ENCODE assay signal across 16 mouse cellular contexts in genomic region chr19:10176941-10177372, GRCm38 (mm10). TPM values are rescaled to one million over a fixed set of nuclear protein-coding genes. Genes with fewer than 3 reads are reported as not detected.
A peak's percentile ranks its signal among the peaks of the same experiment; 100 is the strongest.
DNase-seq lines count a peak whose midpoint lies in the region; ATAC-seq and TF ChIP-seq lines count a peak whose summit lies in the region.
"Had no signal": no experiment of that assay in that cellular context is flagged by ENCODE, and none has a peak within 500 bp of the region (broad histone marks: within the 10 kb centered on the region; RNA-seq: fewer than 3 reads in every experiment).

No protein-coding gene starts in this region.

- peak; percentile 85 for ATAC-seq in lung, embryonic 14.5 days (ENCODE audit: insufficient read depth)
- ATAC-seq: forebrain, embryonic 13.5 days had no signal

- no peaks in the 10 kb centered on the region for H3K9me3 ChIP-seq in lung, embryonic 14.5 days (ENCODE audit: low read depth, low read length)
- H3K9me3 ChIP-seq: embryonic facial prominence, embryonic 13.5 days; forebrain, embryonic 13.5 days; liver, embryonic 13.5 days; stomach, embryonic 15.5 days had no signal

- DNase-seq in adrenal gland, postnatal 36 days, result peak; percentile 37 to 55
- DNase-seq in adrenal gland, adult 8-10 months, result no peak
- peak; percentile 83 for DNase-seq in lung, embryonic 14.5 days
- no peak for DNase-seq in lung, adult 18-20 months
- peak; percentile 27 for DNase-seq in heart, postnatal 4 days
- peak; percentile 26 for DNase-seq in retina, embryonic 14.5 days (ENCODE audit: low spot score)
- DNase-seq in layer of hippocampus, adult 9-10 months (ENCODE audit: low spot score), result no peak
- no peak for DNase-seq in embryo, embryonic 10.5 days (ENCODE audit: low spot score)
- DNase-seq: cerebellum, postnatal 10 days; liver, embryonic 13.5 days; midbrain, embryonic 14.5 days; right cerebral cortex, postnatal 14 days had no signal

- peak overlapping the region; percentile 42 for H3K4me2 ChIP-seq in lung, embryonic 14.5 days
- H3K4me2 ChIP-seq: embryonic facial prominence, embryonic 13.5 days; forebrain, embryonic 13.5 days; liver, embryonic 13.5 days; stomach, embryonic 15.5 days had no signal

- WGBS in lung, embryonic 14.5 days, result 28% methylated on average over 7 of the region's 7 CpGs

- no peak overlapping the region for H3K4me3 ChIP-seq in lung, embryonic 14.5 days (ENCODE audit: low read depth, low read length)
- H3K4me3 ChIP-seq: embryonic facial prominence, embryonic 13.5 days; forebrain, embryonic 13.5 days; layer of hippocampus, adult 2 months; liver, embryonic 13.5 days; stomach, embryonic 15.5 days had no signal

- H3K27ac ChIP-seq in lung, embryonic 14.5 days (ENCODE audit: low read depth), result peak overlapping the region; percentile 78
- H3K27ac ChIP-seq: embryonic facial prominence, embryonic 13.5 days; forebrain, embryonic 13.5 days; layer of hippocampus, adult 2 months; liver, embryonic 13.5 days; stomach, embryonic 15.5 days had no signal

- H3K36me3 ChIP-seq in lung, embryonic 14.5 days (ENCODE audit: insufficient read depth), result no peaks in the 10 kb centered on the region
- H3K36me3 ChIP-seq: embryonic facial prominence, embryonic 13.5 days; liver, embryonic 13.5 days; stomach, embryonic 15.5 days had no signal

- TF ChIP-seq CTCF in lung, embryonic 14.5 days (IDR thresholded peaks at IDR 0.05; ENCODE audit: low read depth), result no peak

- H3K4me1 ChIP-seq in lung, embryonic 14.5 days (ENCODE audit: insufficient read depth), result 0 out of 2 replicates have a peak, but pooled peaks cover 6% of the 10 kb centered on the region
- H3K4me1 ChIP-seq: embryonic facial prominence, embryonic 13.5 days; stomach, embryonic 15.5 days had no signal

- no peaks in the 10 kb centered on the region for H3K27me3 ChIP-seq in lung, embryonic 14.5 days (ENCODE audit: insufficient read depth, low read length)
- H3K27me3 ChIP-seq: embryonic facial prominence, embryonic 13.5 days; forebrain, embryonic 13.5 days; liver, embryonic 13.5 days; stomach, embryonic 15.5 days had no signal

- H3K9ac ChIP-seq in lung, embryonic 14.5 days, result no peak overlapping the region
- H3K9ac ChIP-seq: embryonic facial prominence, embryonic 13.5 days; forebrain, embryonic 13.5 days; liver, embryonic 13.5 days; stomach, embryonic 15.5 days had no signal

RNA-seq across cellular contexts. Expression of gene Fads1, which starts 5.7 kb away (rescaled TPM):
- 1,000 to 10,000 TPM in 1 of 2 experiments, 100 to 1,000 TPM in 1; 677 to 1,388 TPM for total RNA-seq in adrenal gland, postnatal 36 days (2021)
- total RNA-seq in adrenal gland, adult 8-10 months (2022), result 1,000 to 10,000 TPM in 2 of 4 experiments, 100 to 1,000 TPM in 2; 923 to 1,535 (median 1,260) TPM
- polyA plus RNA-seq in lung, embryonic 14.5 days (2014; fragmentation: Nextera tagmentation; extraction: Ambion mirVana), result 112 and 117 TPM in 2 replicates
- total RNA-seq in heart, postnatal 4 days (2021), result 10 to 100 TPM; 52.4 to 54.5 TPM

RNA-seq across cellular contexts. Expression of gene Tmem258, which starts 26.9 kb away (rescaled TPM):
- total RNA-seq in adrenal gland, postnatal 36 days (2021), result 100 to 1,000 TPM; 161 to 204 TPM
- 100 to 1,000 TPM; 131 to 198 (median 144) TPM for total RNA-seq in adrenal gland, adult 8-10 months (2022)
- 449 and 486 TPM in 2 replicates for polyA plus RNA-seq in lung, embryonic 14.5 days (2014; fragmentation: Nextera tagmentation; extraction: Ambion mirVana)
- total RNA-seq in heart, postnatal 4 days (2021), result 100 to 1,000 TPM; 160 TPM

RNA-seq across cellular contexts. Expression of gene Fen1, which starts 27.0 kb away (rescaled TPM):
- total RNA-seq in adrenal gland, postnatal 36 days (2021), result 10 to 100 TPM; 12.0 to 18.4 TPM
- total RNA-seq in adrenal gland, adult 8-10 months (2022), result 10 to 100 TPM; 10.8 to 19.1 (median 14.1) TPM
- polyA plus RNA-seq in lung, embryonic 14.5 days (2014; fragmentation: Nextera tagmentation; extraction: Ambion mirVana), result 113 and 114 TPM in 2 replicates
- 10 to 100 TPM; 26.8 to 27.2 TPM for total RNA-seq in heart, postnatal 4 days (2021)

Comparison
In these comparisons a context has a peak if more than half of its experiments do, and no peak if none do; other contexts are left out.
1. DNase-seq: peak in adrenal gland, postnatal 36 days (2 of 2), lung, embryonic 14.5 days (single experiment), heart, postnatal 4 days (single experiment) and retina, embryonic 14.5 days (single experiment); none in adrenal gland, adult 8-10 months (single experiment), lung, adult 18-20 months (0 of 2), layer of hippocampus, adult 9-10 months (single experiment) and embryo, embryonic 10.5 days (single experiment).
2. RNA of gene Fads1, which starts 5.7 kb away (total RNA-seq): 923 to 1,535 TPM in adrenal gland, adult 8-10 months and 677 to 1,388 TPM in adrenal gland, postnatal 36 days; 52.4 to 54.5 TPM in heart, postnatal 4 days; every median in the first group is over 10 times any median in the second.